Mouse (Mus musculus): ENCODE data around the gene Pkdcc. TPM values are rescaled to one million over a fixed set of nuclear protein-coding genes. Genes with fewer than 3 reads are reported as not detected.
A peak's percentile ranks its signal among the peaks of the same experiment; 100 is the strongest.

Pkdcc gene
- total RNA-seq, 2 experiments from 2014 or later, result 12.6 to 15.3 TPM

GRCm38 (mm10) chr17:83216251-83216919 is 1.3 kb downstream of the Pkdcc start:
- no peak for DNase-seq (ENCODE audit: low spot score in 2 of 2)
- peak overlapping the region; percentile 69 for H3K4me3 ChIP-seq
- H3K27ac ChIP-seq, result peak overlapping the region; percentile 93; the same call in 1 of the 2 replicates
- no peak for TF ChIP-seq CTCF (conservative IDR thresholded peaks at IDR 0.05)

- H3K27ac ChIP-seq, result no peak overlapping the region
These were observed 3.1 kb downstream of the Pkdcc start for GRCm38 (mm10) chr17:83218189-83218588.

GRCm38 (mm10) chr17:83218722-83219121 is 3.6 kb downstream of the Pkdcc start:
- Histone ChIP-seq H3K27ac (no peak overlapping the region), H3K4me3 (no peak overlapping the region)
- DNase-seq (ENCODE audit: low spot score in 2 of 2), result no peak

More at GRCm38 (mm10) chr17:83218189-83218588, 3.1 kb downstream of the Pkdcc start:
- H3K4me3 ChIP-seq, result no peak overlapping the region
- TF ChIP-seq CTCF (conservative IDR thresholded peaks at IDR 0.05), result no peak
- no peak for DNase-seq (ENCODE audit: low spot score in 2 of 2)

GRCm38 (mm10) chr17:83219351-83220287 is 4.5 kb downstream of the Pkdcc start:
- Histone ChIP-seq H3K4me3 (no peak overlapping the region), H3K27ac (no peak overlapping the region)
- DNase-seq (ENCODE audit: low spot score in 2 of 2), result no peak
- TF ChIP-seq CTCF (conservative IDR thresholded peaks at IDR 0.05), result no peak

More at GRCm38 (mm10) chr17:83218722-83219121, 3.6 kb downstream of the Pkdcc start:
- no peak for TF ChIP-seq CTCF (conservative IDR thresholded peaks at IDR 0.05)

- TF ChIP-seq CTCF (conservative IDR thresholded peaks at IDR 0.05), result no peak
- DNase-seq (ENCODE audit: low spot score in 2 of 2), result no peak
- Histone ChIP-seq H3K4me3 (no peak overlapping the region), H3K27ac (no peak overlapping the region)
These were observed 6.0 kb downstream of the Pkdcc start for GRCm38 (mm10) chr17:83220954-83221538.

GRCm38 (mm10) chr17:83221611-83222500 is 6.8 kb downstream of the Pkdcc start:
- Histone ChIP-seq H3K27ac (no peak overlapping the region), H3K4me3 (no peak overlapping the region)
- TF ChIP-seq CTCF (conservative IDR thresholded peaks at IDR 0.05), result no peak
- DNase-seq (ENCODE audit: low spot score in 2 of 2), result no peak

- no peak for DNase-seq (ENCODE audit: low spot score in 2 of 2)
- TF ChIP-seq CTCF (conservative IDR thresholded peaks at IDR 0.05), result no peak
- Histone ChIP-seq H3K4me3 (no peak overlapping the region), H3K27ac (no peak overlapping the region)
These were observed 7.6 kb downstream of the Pkdcc start for GRCm38 (mm10) chr17:83222705-83223104.

GRCm38 (mm10) chr17:83224451-83224971 is 9.4 kb downstream of the Pkdcc start:
- TF ChIP-seq CTCF (conservative IDR thresholded peaks at IDR 0.05), result no peak
- Histone ChIP-seq H3K27ac (peak overlapping the region; percentile 46; the same call in 1 of the 2 replicates), H3K4me3 (no peak overlapping the region)
- DNase-seq (ENCODE audit: low spot score in 2 of 2), result no peak

- DNase-seq (ENCODE audit: low spot score in 2 of 2), result no peak
- peak; percentile 27 for TF ChIP-seq CTCF (conservative IDR thresholded peaks at IDR 0.05)
- H3K4me3 ChIP-seq, result no peak overlapping the region
- no peak overlapping the region for H3K27ac ChIP-seq
These were observed 11.4 kb downstream of the Pkdcc start for GRCm38 (mm10) chr17:83226395-83226986.

GRCm38 (mm10) chr17:83231357-83231756 is 16.3 kb downstream of the Pkdcc start:
- no peak overlapping the region for H3K27ac ChIP-seq
- H3K4me3 ChIP-seq, result no peak overlapping the region
- no peak for DNase-seq (ENCODE audit: low spot score in 2 of 2)
- no peak for TF ChIP-seq CTCF (conservative IDR thresholded peaks at IDR 0.05)

- peak in 1 of 2 experiments; percentile 49 for DNase-seq (ENCODE audit: low spot score in 2 of 2)
- H3K4me3 ChIP-seq, result no peak overlapping the region
- H3K27ac ChIP-seq, result no peak overlapping the region
- no peak for TF ChIP-seq CTCF (conservative IDR thresholded peaks at IDR 0.05)
These were observed 20.1 kb downstream of the Pkdcc start for GRCm38 (mm10) chr17:83235227-83235626.
